Mouse (Mus musculus) thymus, adult 2 months (tissue): ENCODE measurements at regions not wholly inside any gene's neighbourhood (a gene's known extent, or its start where the extent isn't known, plus 50 kb on each side); places are given as distances from the start of the nearest gene placed in this dataset.

Source experiments
- DNase-seq: peaks from one replicate; pipeline ENCODE4 v3.0.0; 2021
- H3K27ac ChIP-seq: fragments of 200-500 bp; 2 replicates; pipeline ENCODE4 v1.5.1; 2012; ENCODE audit warnings: low read length, control low read depth; ENCODE audit not compliant: control insufficient read depth, insufficient read depth
- H3K27me3 ChIP-seq: fragments of 200-500 bp; 2 replicates; pipeline ENCODE4 v1.6.1; 2012; ENCODE audit warnings: mild to moderate bottlenecking, low read length, moderate library complexity, mixed read lengths; ENCODE audit not compliant: control insufficient read depth, insufficient read depth
- H3K36me3 ChIP-seq: fragments of 200-500 bp; 2 replicates; pipeline ENCODE4 v1.6.1; 2012; ENCODE audit warnings: mild to moderate bottlenecking, low read length, moderate library complexity; ENCODE audit not compliant: control insufficient read depth, insufficient read depth
- H3K4me1 ChIP-seq: fragments of 200-500 bp; replicated peaks from 2 replicates; pipeline ENCODE4 v1.6.1; 2012; ENCODE audit warnings: low read length; ENCODE audit not compliant: control insufficient read depth, insufficient read depth
- H3K4me3 ChIP-seq: fragments of 200-500 bp; 2 replicates; pipeline ENCODE4 v1.5.1; 2012; ENCODE audit warnings: mild to moderate bottlenecking, low read length, control low read depth, moderate library complexity; ENCODE audit not compliant: control insufficient read depth, insufficient read depth
- CTCF ChIP-seq: fragments of 200-500 bp; IDR thresholded peaks from 2 replicates; pipeline ENCODE4 v1.5.1; 2012; ENCODE audit warnings: mild to moderate bottlenecking, control low read depth, low read length, moderate library complexity, borderline replicate concordance; ENCODE audit not compliant: control insufficient read depth, poor library complexity, insufficient read depth; ENCODE audit errors: extremely low read depth
- POLR2A ChIP-seq: fragments of 200-500 bp; IDR thresholded peaks from 2 replicates; pipeline ENCODE4 v1.6.1; 2012; ENCODE audit warnings: mild to moderate bottlenecking, low read length, control low read depth, moderate library complexity; ENCODE audit not compliant: control insufficient read depth, poor library complexity, insufficient read depth; ENCODE audit errors: extremely low read depth
- WGBS: fragments of 180-500 bp; shearing (Covaris S2); methylation state at CpG from one replicate; pipeline ENCODE4 v1.1.7; 2018; 5-methylcytosine and 5-hydroxymethylcytosine counted together

DNA sequence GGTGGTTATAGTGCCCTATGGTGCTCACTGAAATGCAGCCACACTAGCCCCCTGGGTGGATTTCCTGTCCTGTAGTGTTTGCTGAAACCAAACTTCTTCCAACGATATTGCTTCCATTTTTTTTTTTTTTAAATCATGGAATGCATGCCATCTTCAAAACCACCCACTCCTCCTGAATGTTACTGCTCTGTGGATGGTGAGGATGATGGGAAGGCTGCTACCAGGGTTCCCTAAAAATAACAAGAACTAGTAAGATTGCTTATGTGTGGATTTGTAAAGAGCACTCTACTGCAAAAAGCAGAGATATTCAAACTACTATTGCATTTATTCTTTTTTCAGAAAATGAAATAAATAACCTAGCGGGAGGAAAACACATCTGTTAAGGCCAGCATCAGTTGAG, 139.4 kb upstream of the Tmem72 start:
- no peaks in the 10 kb centered on the region for H3K4me1 ChIP-seq
- no peaks in the 10 kb centered on the region for H3K27me3 ChIP-seq
- no peak for TF ChIP-seq POLR2A
- no peak for TF ChIP-seq CTCF
- H3K4me3 ChIP-seq: no peak overlapping the region
- H3K27ac ChIP-seq: no peak overlapping the region
- no peak for DNase-seq
- H3K36me3 ChIP-seq: no peaks in the 10 kb centered on the region
- WGBS: 82% methylated on average over 2 of the region's 2 CpGs

DNA sequence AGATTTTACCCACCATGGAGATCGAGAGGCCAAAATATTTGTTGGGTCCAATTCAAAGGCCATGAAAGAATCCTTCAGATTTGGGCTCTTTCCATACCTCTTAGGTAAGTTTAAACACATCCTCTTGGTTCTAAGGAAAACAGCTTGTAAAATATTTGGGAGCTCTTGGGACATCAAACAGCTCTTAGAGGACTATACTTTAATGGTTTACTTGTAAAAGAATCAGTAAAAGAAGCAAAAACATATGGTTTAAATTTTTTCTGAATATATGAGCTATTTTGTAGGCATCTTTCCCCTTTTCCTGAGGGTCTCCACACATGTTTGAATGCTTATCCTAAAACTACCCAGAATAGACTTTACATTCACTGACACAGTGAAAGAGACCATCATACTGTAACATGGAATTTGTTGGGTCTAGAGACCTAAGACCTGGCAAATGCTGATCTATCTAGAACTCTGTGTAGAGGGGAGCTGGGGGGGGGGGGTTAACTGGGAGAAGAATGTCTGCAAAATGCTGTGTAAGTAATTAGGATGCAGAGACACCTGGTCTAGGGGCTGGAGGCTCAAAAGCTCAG, 140.3 kb upstream of the Tmem72 start:
- no peak for TF ChIP-seq CTCF
- no peak for TF ChIP-seq POLR2A
- Histone ChIP-seq H3K4me1 (no peaks in the 10 kb centered on the region), H3K27me3 (no peaks in the 10 kb centered on the region), H3K4me3 (no peak overlapping the region), H3K36me3 (no peaks in the 10 kb centered on the region), H3K27ac (no peak overlapping the region)
- WGBS: 94% methylated on average over 1 of the region's 1 CpGs
- no peak for DNase-seq

DNA sequence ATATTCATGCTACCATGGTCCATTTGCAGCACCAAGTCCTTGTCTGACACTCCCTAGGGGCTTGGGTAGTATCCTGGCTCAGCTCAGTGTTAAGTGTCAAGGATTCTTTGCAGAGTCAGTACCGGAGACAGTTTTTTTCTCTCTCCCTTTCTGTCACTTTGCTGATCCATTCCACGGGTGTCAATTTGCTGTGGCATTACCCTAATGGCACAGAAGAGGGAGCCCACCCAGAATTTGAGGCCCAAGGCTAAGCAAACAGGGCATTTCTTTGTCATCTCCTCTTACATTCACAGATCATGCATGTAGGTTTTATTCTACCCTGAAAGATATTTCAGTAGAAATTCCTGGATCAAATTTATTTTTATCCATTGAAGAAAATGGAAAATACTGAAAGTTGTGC, 146.4 kb upstream of the Tmem72 start:
- H3K4me3 ChIP-seq: no peak overlapping the region
- no peaks in the 10 kb centered on the region for H3K36me3 ChIP-seq
- no peak overlapping the region for H3K27ac ChIP-seq
- H3K4me1 ChIP-seq: no peaks in the 10 kb centered on the region
- DNase-seq: no peak
- no peaks in the 10 kb centered on the region for H3K27me3 ChIP-seq
- TF ChIP-seq POLR2A (no peak), CTCF (no peak)
- 40% methylated on average over 2 of the region's 2 CpGs for WGBS

DNA sequence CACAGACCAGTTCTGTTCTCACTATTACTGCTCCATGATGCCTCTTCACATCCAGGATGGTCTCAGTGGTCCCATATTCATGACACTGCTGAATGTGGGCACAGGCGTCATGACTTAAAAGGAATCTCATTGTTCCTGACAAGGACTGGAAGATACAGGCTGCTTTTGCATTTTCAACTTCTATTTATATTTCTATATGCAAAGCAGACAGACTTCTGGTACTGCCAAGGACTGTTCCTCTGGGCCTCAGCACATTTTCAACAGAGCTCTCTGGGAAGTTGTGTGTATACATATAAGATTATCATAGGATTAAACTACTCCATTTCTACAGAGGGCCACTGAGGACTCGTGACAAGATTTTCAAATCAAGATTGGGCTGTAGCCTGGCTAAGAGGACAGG, 146.9 kb upstream of the Tmem72 start:
- Histone ChIP-seq H3K4me3 (no peak overlapping the region), H3K27ac (no peak overlapping the region), H3K27me3 (no peaks in the 10 kb centered on the region), H3K4me1 (no peaks in the 10 kb centered on the region), H3K36me3 (no peaks in the 10 kb centered on the region)
- 91% methylated on average over 2 of the region's 2 CpGs for whole genome bisulfite sequencing
- DNase-seq: no peak
- TF ChIP-seq CTCF (no peak), POLR2A (no peak)

DNA sequence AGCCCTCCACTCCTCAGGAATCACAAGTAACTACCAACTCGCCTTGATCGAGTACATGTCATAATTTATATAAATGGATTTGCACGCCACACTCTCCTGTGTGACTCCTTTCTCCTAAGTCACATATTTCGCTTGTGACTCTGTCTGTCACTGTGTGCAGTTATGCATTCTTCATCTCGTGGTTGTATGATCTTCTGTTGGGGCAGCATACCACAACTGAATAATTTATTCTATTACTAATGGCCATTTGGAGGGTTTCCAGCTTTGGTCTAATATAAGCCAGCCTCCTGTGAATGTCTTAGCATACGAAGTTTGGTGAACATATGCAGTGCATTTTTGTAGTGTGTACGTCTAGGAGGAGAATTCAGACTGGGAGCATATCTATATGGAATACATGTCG, 176.6 kb upstream of the Tmem72 start:
- Histone ChIP-seq H3K4me1 (no peaks in the 10 kb centered on the region), H3K27ac (no peak overlapping the region), H3K4me3 (no peak overlapping the region), H3K27me3 (no peaks in the 10 kb centered on the region), H3K36me3 (no peaks in the 10 kb centered on the region)
- DNase-seq: no peak
- TF ChIP-seq POLR2A (no peak), CTCF (no peak)
- WGBS: 89% methylated on average over 8 of the region's 8 CpGs

DNA sequence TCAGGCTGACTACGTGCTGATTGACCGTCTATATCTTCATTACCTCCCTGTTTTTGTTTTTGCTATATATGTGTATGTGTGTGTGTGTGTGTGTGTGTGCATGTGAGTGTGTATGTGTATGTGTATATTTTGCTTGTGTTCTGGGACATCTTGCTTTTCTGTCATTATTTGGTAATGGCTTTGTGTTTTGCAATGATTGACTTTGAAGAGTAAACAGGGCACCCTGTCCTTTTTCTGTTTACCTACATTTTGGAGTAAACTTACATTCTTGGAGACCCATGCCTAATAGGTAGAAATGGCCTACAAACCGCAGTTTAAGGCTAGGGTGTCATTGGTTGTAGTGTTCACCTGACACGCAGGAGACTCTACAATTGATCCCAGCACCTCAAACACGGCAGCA, 177.5 kb upstream of the Tmem72 start:
- Histone ChIP-seq H3K27me3 (no peaks in the 10 kb centered on the region), H3K36me3 (no peaks in the 10 kb centered on the region), H3K27ac (no peak overlapping the region), H3K4me1 (no peaks in the 10 kb centered on the region), H3K4me3 (no peak overlapping the region)
- TF ChIP-seq CTCF (no peak), POLR2A (no peak)
- WGBS: 92% methylated on average over 5 of the region's 5 CpGs
- DNase-seq: no peak

DNA sequence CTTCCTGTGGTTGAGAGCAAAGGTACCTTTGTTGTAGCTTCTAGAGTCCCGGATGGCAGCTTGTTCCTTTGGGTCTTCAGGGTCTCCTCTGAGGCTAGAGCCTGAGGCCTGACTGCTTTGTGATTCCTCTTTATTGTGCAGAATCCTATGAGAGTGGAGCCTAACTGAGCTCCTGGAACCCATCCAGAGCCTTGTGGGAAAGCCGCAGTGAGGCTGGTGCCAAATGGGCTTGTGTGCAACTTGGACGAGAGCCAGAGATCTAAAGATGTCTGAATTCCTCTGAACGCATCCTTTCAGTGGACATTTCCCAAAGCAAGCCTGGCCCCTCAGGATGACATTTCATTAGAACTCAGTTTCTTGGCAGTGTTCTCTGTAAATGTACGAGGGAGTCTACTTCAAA, 178.4 kb upstream of the Tmem72 start:
- Histone ChIP-seq H3K27ac (no peak overlapping the region), H3K36me3 (no peaks in the 10 kb centered on the region), H3K4me1 (no peaks in the 10 kb centered on the region), H3K27me3 (no peaks in the 10 kb centered on the region), H3K4me3 (no peak overlapping the region)
- no peak for DNase-seq
- WGBS: 63% methylated on average over 5 of the region's 5 CpGs
- TF ChIP-seq CTCF (no peak), POLR2A (no peak)
